Comparison of ENCODE assay signal across 8 mouse cellular contexts in the genomic region with DNA sequence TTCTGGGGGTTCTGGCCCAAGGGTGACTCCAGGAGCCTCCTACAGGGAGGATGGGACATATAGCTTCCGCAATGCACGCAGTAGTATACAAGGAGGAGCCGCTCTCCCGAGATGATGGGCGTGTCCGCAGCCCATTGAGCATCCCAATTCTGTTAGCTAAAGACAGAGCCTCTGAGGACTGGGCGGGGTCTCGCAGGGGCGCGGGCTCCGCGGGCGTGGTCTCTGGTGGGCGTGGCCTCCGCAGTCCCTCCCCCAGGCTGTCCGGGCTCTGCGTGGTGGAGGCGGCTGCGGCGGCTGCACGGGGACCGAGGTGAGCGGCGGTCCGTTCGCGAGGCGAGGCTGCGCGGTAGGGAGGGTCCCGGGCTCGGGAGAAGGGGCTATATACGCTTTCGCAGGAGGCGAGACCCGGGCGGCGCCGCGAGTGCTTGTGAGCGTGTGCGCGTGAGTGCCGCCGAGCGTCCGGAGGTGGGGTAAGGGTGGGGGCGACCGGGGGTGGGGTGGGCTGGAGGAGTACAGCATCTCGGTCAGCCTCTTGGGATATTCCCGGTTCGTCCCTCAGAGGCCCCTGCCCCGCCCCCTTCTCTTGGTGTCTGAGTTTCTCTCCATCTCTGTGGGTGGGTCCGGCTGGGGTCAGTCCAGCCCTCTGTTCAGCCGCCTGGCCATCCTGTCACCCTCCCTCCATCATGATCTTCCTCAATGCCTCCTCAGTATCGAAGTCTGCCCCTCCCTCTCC. TPM values are rescaled to one million over a fixed set of nuclear protein-coding genes. Genes with fewer than 3 reads are reported as not detected.
A peak's percentile ranks its signal among the peaks of the same experiment; 100 is the strongest.
DNase-seq lines count a peak whose midpoint lies in the region; ATAC-seq and TF ChIP-seq lines count a peak whose summit lies in the region.

No protein-coding gene starts in this region.

- DNase-seq in CH12.LX (ENCODE audit: extremely low read depth): peak; percentile 38
- DNase-seq in adipocyte (ENCODE audit: low spot score): peak; percentile 35
- no peak for DNase-seq in heart, postnatal 0 days (ENCODE audit: low spot score)
- DNase-seq in kidney, postnatal 36 days: peak; percentile 68 to 85
- peak; percentile 74 for DNase-seq in lung, postnatal 36 days
- DNase-seq in retina, postnatal 1 day: peak; percentile 86
- DNase-seq in urinary bladder, postnatal 25 days (ENCODE audit: low spot score): peak; percentile 72

- H3K27ac ChIP-seq in CH12.LX (ENCODE audit: insufficient read depth, low read depth): no peak overlapping the region
- 0 out of 2 replicates have a peak overlapping the region, but pooled peaks have one; percentile 4 for H3K27ac ChIP-seq in embryonic facial prominence, embryonic 15.5 days (replicated peaks)
- no peak overlapping the region for H3K27ac ChIP-seq in heart, postnatal 0 days (ENCODE audit: low read depth)

- H3K9me3 ChIP-seq in CH12.LX (replicated peaks; ENCODE audit: low read length): no peaks in the 10 kb centered on the region
- no peaks in the 10 kb centered on the region for H3K9me3 ChIP-seq in embryonic facial prominence, embryonic 15.5 days (replicated peaks)
- no peaks in the 10 kb centered on the region for H3K9me3 ChIP-seq in heart, postnatal 0 days (replicated peaks; ENCODE audit: control insufficient read depth, low read length)

- TF ChIP-seq CTCF in CH12.LX (conservative IDR thresholded peaks at IDR 0.05 in 1 of 2, IDR thresholded peaks at IDR 0.05 in 1 of 2; ENCODE audit: low read depth in 2 of 2, low read length in 2 of 2): no peak
- TF ChIP-seq CTCF in heart, postnatal 0 days (IDR thresholded peaks at IDR 0.05; ENCODE audit: low read depth): no peak

- no peak for TF ChIP-seq EP300 in CH12.LX (IDR thresholded peaks at IDR 0.05; ENCODE audit: low read length)
- no peak for TF ChIP-seq EP300 in heart, postnatal 0 days (IDR thresholded peaks at IDR 0.05; ENCODE audit: low read depth)

- no peak for TF ChIP-seq POLR2A in CH12.LX (IDR thresholded peaks at IDR 0.05; ENCODE audit: low read depth, low read length)

- no peak overlapping the region for H3K9ac ChIP-seq in CH12.LX (ENCODE audit: insufficient read depth, low read depth)
- peak overlapping the region; percentile 37 for H3K9ac ChIP-seq in embryonic facial prominence, embryonic 15.5 days
- H3K9ac ChIP-seq in heart, postnatal 0 days (replicated peaks; ENCODE audit: low read depth, low read length): 0 out of 2 replicates have a peak overlapping the region, but pooled peaks have one; percentile 5

- H3K4me2 ChIP-seq in CH12.LX (ENCODE audit: insufficient read depth, low read depth, poor library complexity, severe bottlenecking): peak overlapping the region; percentile 63
- peak overlapping the region; percentile 85 for H3K4me2 ChIP-seq in embryonic facial prominence, embryonic 15.5 days (replicated peaks)
- peak overlapping the region; percentile 67 for H3K4me2 ChIP-seq in heart, postnatal 0 days (ENCODE audit: low read depth, low read length)

- dilution Hi-C loops in CH12.LX (cut with MboI; ENCODE audit: extremely low pct_ligation_motif_present, extremely low pct_unique_long_range_greater_than_20kb, low sequenced_read_pairs): no loop called here

- under 1% methylated on average over 56 of the region's 56 CpGs for WGBS in embryonic facial prominence, embryonic 15.5 days
- WGBS in heart, postnatal 0 days: 1% methylated on average over 49 of the region's 56 CpGs

- in situ Hi-C loops in CH12.LX (cut with MboI; ENCODE audit: low pct_ligation_motif_present, low pct_unique_long_range_greater_than_20kb, low sequenced_read_pairs): no loop called here

- peaks cover 87% of the 10 kb centered on the region for H3K27me3 ChIP-seq in CH12.LX (replicated peaks)
- H3K27me3 ChIP-seq in embryonic facial prominence, embryonic 15.5 days: peaks cover 4% of the 10 kb centered on the region; the same call in 1 of the 2 replicates
- peaks cover 8% of the 10 kb centered on the region; the same call in 1 of the 2 replicates for H3K27me3 ChIP-seq in heart, postnatal 0 days (ENCODE audit: control insufficient read depth, insufficient read depth, low read length)

- H3K4me3 ChIP-seq in CH12.LX (replicated peaks in 1 of 3; ENCODE audit: low read depth in 2 of 3, low read length in 2 of 3, poor library complexity in 1 of 3): peak overlapping the region in 1 of 3 experiments; percentile 17
- H3K4me3 ChIP-seq in embryonic facial prominence, embryonic 15.5 days (replicated peaks): peak overlapping the region; percentile 57
- H3K4me3 ChIP-seq in heart, postnatal 0 days (ENCODE audit: low read depth, low read length): peak overlapping the region; percentile 45

- no peaks in the 10 kb centered on the region for H3K36me3 ChIP-seq in CH12.LX (replicated peaks in 1 of 2; ENCODE audit: control insufficient read depth in 1 of 2, insufficient read depth in 1 of 2, low read length in 1 of 2)
- H3K36me3 ChIP-seq in embryonic facial prominence, embryonic 15.5 days: no peaks in the 10 kb centered on the region
- H3K36me3 ChIP-seq in heart, postnatal 0 days (replicated peaks; ENCODE audit: control insufficient read depth, insufficient read depth, low read length): no peaks in the 10 kb centered on the region

- peak; percentile 76 for ATAC-seq in embryonic facial prominence, embryonic 15.5 days (ENCODE audit: insufficient number of reproducible peaks, low FRiP score, low TSS enrichment, low read depth)
- peak; percentile 80 for ATAC-seq in heart, postnatal 0 days (ENCODE audit: insufficient read depth, low read depth)

- TF ChIP-seq RAD21 in CH12.LX (IDR thresholded peaks at IDR 0.05; ENCODE audit: low read depth, low read length): no peak

- H3K4me1 ChIP-seq in CH12.LX (ENCODE audit: control insufficient read depth in 1 of 2, insufficient read depth in 2 of 2): peaks cover 4% of the 10 kb centered on the region in 2 experiments; a peak in 3 of 4 replicates
- peaks cover 32% of the 10 kb centered on the region for H3K4me1 ChIP-seq in embryonic facial prominence, embryonic 15.5 days
- peaks cover 5% of the 10 kb centered on the region; the same call in 1 of the 2 replicates for H3K4me1 ChIP-seq in heart, postnatal 0 days (ENCODE audit: control insufficient read depth, insufficient read depth)

- H3K79me2 ChIP-seq in CH12.LX (replicated peaks; ENCODE audit: control insufficient read depth, extremely low read depth, insufficient read depth, poor library complexity, severe bottlenecking): no peaks in the 10 kb centered on the region

TF ChIP-seq in CH12.LX, 34 proteins besides CTCF, POLR2A, EP300 and RAD21:
- TF ChIP-seq USF1 (IDR thresholded peaks at IDR 0.05; ENCODE audit: low read depth, low read length) (no peak), KAT2A (IDR thresholded peaks at IDR 0.05; ENCODE audit: insufficient replicate concordance, low read length) (no peak), ZKSCAN1 (IDR thresholded peaks at IDR 0.05; ENCODE audit: borderline replicate concordance, low read depth, low read length) (no peak), TCF12 (IDR thresholded peaks at IDR 0.05; ENCODE audit: low read depth, low read length) (no peak), MEF2A (IDR thresholded peaks at IDR 0.05; ENCODE audit: borderline replicate concordance, low read depth, low read length) (no peak), NRF1 (IDR thresholded peaks at IDR 0.05; ENCODE audit: low read depth, low read length) (no peak), HCFC1 (IDR thresholded peaks at IDR 0.05; ENCODE audit: low read depth, low read length) (no peak), ETS1 (conservative IDR thresholded peaks at IDR 0.05; ENCODE audit: low read depth, low read length) (no peak), MYC (IDR thresholded peaks at IDR 0.05; ENCODE audit: low read depth, low read length) (no peak)
TF ChIP-seq in CH12.LX: peak in this region for 0.

RNA-seq across cellular contexts. Expression of a gene that starts 6.3 kb away (rescaled TPM):
- total RNA-seq in CH12.LX (2012; rRNA removed) (19.7 and 28.5 TPM in 2 replicates), CH12.LX (2014; rRNA removed) (10.4 and 11.6 TPM in 2 replicates)
- polyA plus RNA-seq in CH12.LX (2012; ENCODE audit: insufficient read length, low read depth): 58.2 and 68.2 TPM in 2 replicates
- polyA plus RNA-seq in embryonic facial prominence, embryonic 15.5 days (2015; fragmentation: Nextera tagmentation; extraction: Ambion mirVana): 31.4 and 34.6 TPM in 2 replicates
- 7.3 and 14.8 TPM in 2 replicates for total RNA-seq in heart, postnatal 0 days (2014; rRNA removed; ENCODE audit: low replicate concordance)
- polyA plus RNA-seq in heart, postnatal 0 days (2015; fragmentation: Nextera tagmentation; extraction: Ambion mirVana): 5.6 and 6.5 TPM in 2 replicates

RNA-seq across cellular contexts. Expression of a gene that starts 56.7 kb away (rescaled TPM):
- total RNA-seq in CH12.LX (2012; rRNA removed): 0.08 TPM in 1 of 2 replicates, not detected in the other
- total RNA-seq in CH12.LX (2014; rRNA removed): not detected in 2 replicates
- not detected in 2 replicates for polyA plus RNA-seq in CH12.LX (2012; ENCODE audit: insufficient read length, low read depth)
- 4.8 and 6.3 TPM in 2 replicates for polyA plus RNA-seq in embryonic facial prominence, embryonic 15.5 days (2015; fragmentation: Nextera tagmentation; extraction: Ambion mirVana)
- 3.7 TPM in 1 of 2 replicates, not detected in the other for total RNA-seq in heart, postnatal 0 days (2014; rRNA removed; ENCODE audit: low replicate concordance)
- polyA plus RNA-seq in heart, postnatal 0 days (2015; fragmentation: Nextera tagmentation; extraction: Ambion mirVana): 1.2 and 1.3 TPM in 2 replicates
